Comparison of ENCODE assay signal across 8 mouse cellular contexts in genomic region chr11:120458847-120459597, GRCm38 (mm10). TPM values are rescaled to one million over a fixed set of nuclear protein-coding genes. Genes with fewer than 3 reads are reported as not detected.
DNase-seq lines count a peak whose midpoint lies in the region; ATAC-seq and TF ChIP-seq lines count a peak whose summit lies in the region.

No protein-coding gene starts in this region.

- H3K4me1 ChIP-seq in kidney, embryonic 16.5 days (ENCODE audit: insufficient read depth, low read length) = peaks cover 13% of the 10 kb centered on the region
- peaks cover 8% of the 10 kb centered on the region for H3K4me1 ChIP-seq in bone marrow, adult 2 months (ENCODE audit: control insufficient read depth, insufficient read depth, low read length)
- H3K4me1 ChIP-seq in intestine, embryonic 15.5 days (replicated peaks) = peaks cover 12% of the 10 kb centered on the region; the same call in 1 of the 2 replicates
- H3K4me1 ChIP-seq in neural tube, embryonic 12.5 days = peaks cover 16% of the 10 kb centered on the region; the same call in 1 of the 2 replicates

- peak overlapping the region; percentile 88 for H3K4me3 ChIP-seq in kidney, embryonic 16.5 days (ENCODE audit: low read length)
- peak overlapping the region; percentile 50 for H3K4me3 ChIP-seq in bone marrow, adult 2 months (replicated peaks; ENCODE audit: control insufficient read depth, low read depth, low read length)
- peak overlapping the region; percentile 93 for H3K4me3 ChIP-seq in intestine, embryonic 15.5 days (replicated peaks)
- H3K4me3 ChIP-seq in neural tube, embryonic 12.5 days = peak overlapping the region; percentile 93

- peaks cover 30% of the 10 kb centered on the region for H3K36me3 ChIP-seq in kidney, embryonic 16.5 days (ENCODE audit: insufficient read depth, low read length)
- H3K36me3 ChIP-seq in intestine, embryonic 15.5 days = peaks cover 29% of the 10 kb centered on the region; the same call in 1 of the 2 replicates
- peaks cover 41% of the 10 kb centered on the region for H3K36me3 ChIP-seq in neural tube, embryonic 12.5 days

- H3K27ac ChIP-seq in kidney, embryonic 16.5 days (ENCODE audit: low read length) = peak overlapping the region; percentile 86; the same call in 1 of the 2 replicates
- H3K27ac ChIP-seq in bone marrow, adult 2 months (ENCODE audit: control insufficient read depth, insufficient read depth, low read depth, low read length, poor library complexity) = no peak overlapping the region
- H3K27ac ChIP-seq in intestine, embryonic 15.5 days = no peak overlapping the region
- H3K27ac ChIP-seq in neural tube, embryonic 12.5 days = no peak overlapping the region

- ATAC-seq in kidney, embryonic 16.5 days (ENCODE audit: low FRiP score, low TSS enrichment) = no peak
- ATAC-seq in intestine, embryonic 15.5 days = no peak
- no peak for ATAC-seq in neural tube, embryonic 12.5 days (ENCODE audit: low FRiP score, low read depth)

- peak overlapping the region; percentile 71 for H3K4me2 ChIP-seq in kidney, embryonic 16.5 days (replicated peaks; ENCODE audit: low read depth, low read length)
- peak overlapping the region; percentile 82 for H3K4me2 ChIP-seq in intestine, embryonic 15.5 days (replicated peaks)
- H3K4me2 ChIP-seq in neural tube, embryonic 12.5 days (replicated peaks) = peak overlapping the region; percentile 95

- no peaks in the 10 kb centered on the region for H3K27me3 ChIP-seq in kidney, embryonic 16.5 days (ENCODE audit: insufficient read depth, low read length)
- no peaks in the 10 kb centered on the region for H3K27me3 ChIP-seq in intestine, embryonic 15.5 days (replicated peaks)
- H3K27me3 ChIP-seq in neural tube, embryonic 12.5 days (replicated peaks) = no peaks in the 10 kb centered on the region

- TF ChIP-seq POLR2A in bone marrow, adult 2 months (IDR thresholded peaks at IDR 0.05; ENCODE audit: borderline replicate concordance, control insufficient read depth, low read depth, low read length) = no peak

- no peak for DNase-seq in kidney, adult 11 months
- DNase-seq in ovary, postnatal 10 days (ENCODE audit: low spot score) = no peak
- no peak for DNase-seq in embryo, embryonic 10 days (ENCODE audit: low spot score)
- DNase-seq in embryo, embryonic 9.5 days (ENCODE audit: extremely low spot score) = no peak

- peak overlapping the region; percentile 97 for H3K9ac ChIP-seq in kidney, embryonic 16.5 days (replicated peaks; ENCODE audit: low read length)
- peak overlapping the region; percentile 98 for H3K9ac ChIP-seq in intestine, embryonic 15.5 days
- H3K9ac ChIP-seq in neural tube, embryonic 12.5 days = peak overlapping the region; percentile 95

- 68% methylated on average over 6 of the region's 6 CpGs for WGBS in kidney, embryonic 16.5 days
- WGBS in bone marrow, adult 2 months = 48% methylated on average over 6 of the region's 6 CpGs
- WGBS in intestine, embryonic 15.5 days = 63% methylated on average over 6 of the region's 6 CpGs
- 72% methylated on average over 6 of the region's 6 CpGs for WGBS in neural tube, embryonic 12.5 days

- H3K9me3 ChIP-seq in kidney, embryonic 16.5 days (ENCODE audit: low read length) = no peaks in the 10 kb centered on the region
- no peaks in the 10 kb centered on the region for H3K9me3 ChIP-seq in intestine, embryonic 15.5 days
- no peaks in the 10 kb centered on the region for H3K9me3 ChIP-seq in neural tube, embryonic 12.5 days

- TF ChIP-seq CTCF in bone marrow, adult 2 months (IDR thresholded peaks at IDR 0.05; ENCODE audit: control insufficient read depth, insufficient read depth, low read length) = peak; percentile 38; the same call in 1 of the 2 replicates

RNA-seq across cellular contexts. Expression of gene Ccdc137, which starts 1.1 kb away (rescaled TPM):
- polyA plus RNA-seq in kidney, embryonic 16.5 days (2015; fragmentation: Nextera tagmentation; extraction: Ambion mirVana) = 40.6 and 43.9 TPM in 2 replicates
- polyA plus RNA-seq in bone marrow, adult 2 months (2011; ENCODE audit: insufficient read depth, insufficient read length, low replicate concordance, missing spikeins) = 19.2 and 29.6 TPM in 2 replicates
- 27.6 and 31.3 TPM in 2 replicates for polyA plus RNA-seq in intestine, embryonic 15.5 days (2015; fragmentation: Nextera tagmentation; extraction: Ambion mirVana)
- polyA plus RNA-seq in neural tube, embryonic 12.5 days (2016; fragmentation: Nextera tagmentation; extraction: Ambion mirVana) = 30.9 and 34.7 TPM in 2 replicates

RNA-seq across cellular contexts. Expression of gene Oxld1, which starts 1.2 kb away (rescaled TPM):
- polyA plus RNA-seq in kidney, embryonic 16.5 days (2015; fragmentation: Nextera tagmentation; extraction: Ambion mirVana) = 15.4 and 15.9 TPM in 2 replicates
- 2.0 and 4.4 TPM in 2 replicates for polyA plus RNA-seq in bone marrow, adult 2 months (2011; ENCODE audit: insufficient read depth, insufficient read length, low replicate concordance, missing spikeins)
- 16.4 and 18.2 TPM in 2 replicates for polyA plus RNA-seq in intestine, embryonic 15.5 days (2015; fragmentation: Nextera tagmentation; extraction: Ambion mirVana)
- 12.5 and 13.8 TPM in 2 replicates for polyA plus RNA-seq in neural tube, embryonic 12.5 days (2016; fragmentation: Nextera tagmentation; extraction: Ambion mirVana)

RNA-seq across cellular contexts. Expression of gene Pde6g, which starts 5.7 kb away (rescaled TPM):
- polyA plus RNA-seq in kidney, embryonic 16.5 days (2015; fragmentation: Nextera tagmentation; extraction: Ambion mirVana) = 0.39 and 0.45 TPM in 2 replicates
- not detected in 2 replicates for polyA plus RNA-seq in bone marrow, adult 2 months (2011; ENCODE audit: insufficient read depth, insufficient read length, low replicate concordance, missing spikeins)
- polyA plus RNA-seq in intestine, embryonic 15.5 days (2015; fragmentation: Nextera tagmentation; extraction: Ambion mirVana) = 0.18 and 0.34 TPM in 2 replicates
- polyA plus RNA-seq in neural tube, embryonic 12.5 days (2016; fragmentation: Nextera tagmentation; extraction: Ambion mirVana) = 0.27 and 0.32 TPM in 2 replicates

RNA-seq across cellular contexts. Expression of gene Arl16, which starts 8.4 kb away (rescaled TPM):
- 46.5 and 50.4 TPM in 2 replicates for polyA plus RNA-seq in kidney, embryonic 16.5 days (2015; fragmentation: Nextera tagmentation; extraction: Ambion mirVana)
- 5.5 and 6.7 TPM in 2 replicates for polyA plus RNA-seq in bone marrow, adult 2 months (2011; ENCODE audit: insufficient read depth, insufficient read length, low replicate concordance, missing spikeins)
- polyA plus RNA-seq in intestine, embryonic 15.5 days (2015; fragmentation: Nextera tagmentation; extraction: Ambion mirVana) = 34.7 and 36.5 TPM in 2 replicates
- 63.6 and 64.5 TPM in 2 replicates for polyA plus RNA-seq in neural tube, embryonic 12.5 days (2016; fragmentation: Nextera tagmentation; extraction: Ambion mirVana)

RNA-seq across cellular contexts. Expression of gene Tspan10, which starts 16.6 kb away (rescaled TPM):
- polyA plus RNA-seq in kidney, embryonic 16.5 days (2015; fragmentation: Nextera tagmentation; extraction: Ambion mirVana) = not detected in 2 replicates
- polyA plus RNA-seq in bone marrow, adult 2 months (2011; ENCODE audit: insufficient read depth, insufficient read length, low replicate concordance, missing spikeins) = not detected in 2 replicates
- polyA plus RNA-seq in intestine, embryonic 15.5 days (2015; fragmentation: Nextera tagmentation; extraction: Ambion mirVana) = not detected in 2 replicates
- 0.15 TPM in 1 of 2 replicates, not detected in the other for polyA plus RNA-seq in neural tube, embryonic 12.5 days (2016; fragmentation: Nextera tagmentation; extraction: Ambion mirVana)
